Mouse (Mus musculus) c-Kit-negative CD71-positive TER-119-positive erythroid progenitor cells, embryonic 14.5 days (primary cell): ENCODE data around the gene Sgca.

Experiments
- DNase-seq: peaks from one replicate; pipeline ENCODE4 v3.0.0-alpha.2; 2013; ENCODE audit warnings: low read depth, low spot score

Sgca gene

DNA sequence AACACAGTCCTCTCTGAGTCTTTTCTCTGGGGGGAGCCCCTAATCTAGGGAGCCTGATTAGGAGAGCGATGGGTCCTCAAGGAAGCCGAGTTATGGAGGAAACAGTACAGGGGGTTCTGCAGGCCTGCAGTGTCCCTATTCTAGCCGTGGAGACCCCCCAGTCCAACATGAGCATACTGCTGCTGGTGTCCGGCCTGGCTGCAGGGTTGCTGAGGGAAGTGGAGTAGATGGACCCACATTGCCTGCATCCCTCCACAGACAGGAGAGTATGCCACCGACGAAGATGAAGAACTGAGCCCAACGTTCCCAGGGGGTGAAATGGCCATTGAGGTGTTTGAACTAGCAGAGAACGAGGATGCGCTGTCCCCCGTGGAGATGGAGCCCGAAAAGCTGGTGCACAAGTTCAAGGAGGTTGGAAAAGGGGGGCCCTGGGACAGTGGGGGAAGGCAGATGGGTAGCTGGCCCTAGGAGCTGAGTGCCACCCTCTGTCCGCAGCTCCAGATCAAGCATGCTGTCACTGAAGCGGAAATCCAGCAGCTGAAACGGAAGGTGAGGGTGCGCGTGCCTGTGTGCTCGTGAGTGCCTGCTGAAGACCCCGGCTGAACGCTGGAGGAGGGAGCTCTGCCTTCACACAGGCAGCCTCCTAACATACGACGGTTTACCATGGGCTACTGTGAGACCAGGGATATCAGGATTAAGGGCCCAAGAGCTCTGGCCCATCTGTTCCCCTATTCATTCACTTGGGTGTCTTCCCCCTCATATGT lies 25.6 kb upstream of the Sgca start:
- DNase-seq: no peak

DNA sequence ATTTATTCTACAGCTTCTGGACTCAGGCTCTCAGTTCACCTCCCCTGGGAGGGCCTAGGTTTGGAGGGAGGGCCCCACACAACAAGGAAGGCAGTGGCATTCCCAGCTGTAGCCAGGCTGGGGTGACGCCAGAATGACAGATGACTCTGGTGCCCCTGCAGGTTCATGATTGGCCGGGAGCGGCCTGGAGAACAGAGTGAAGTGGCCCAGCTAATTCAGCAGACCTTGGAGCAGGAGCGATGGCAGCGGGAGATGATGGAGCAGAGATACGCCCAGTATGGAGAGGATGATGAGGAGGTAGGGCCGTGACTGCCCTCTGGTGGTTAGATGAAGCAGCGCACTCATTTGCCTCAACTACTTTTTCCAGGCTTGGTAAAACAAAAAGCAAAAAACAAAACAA lies 24.9 kb upstream of the Sgca start:
- DNase-seq: peak; percentile 79

DNA sequence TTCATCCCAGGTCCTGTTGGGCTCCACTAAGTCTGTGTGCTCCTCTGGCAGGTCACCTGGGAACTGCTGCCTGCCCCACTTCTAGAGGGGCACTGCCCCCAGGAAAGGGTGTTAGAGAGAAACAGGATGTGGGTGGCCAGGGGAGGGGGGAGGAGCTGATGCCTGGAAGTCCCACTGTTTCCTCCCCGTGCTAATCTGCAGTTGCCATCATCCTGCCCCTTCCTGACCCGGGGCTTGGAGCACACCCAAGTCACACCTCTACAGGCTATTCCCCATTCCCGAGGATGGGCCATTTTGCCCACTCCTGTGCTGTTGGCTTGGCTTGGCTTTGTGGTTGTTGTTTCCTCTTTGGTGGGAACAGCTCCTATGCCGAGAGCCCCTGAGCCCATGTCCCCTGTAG lies 24.4 kb upstream of the Sgca start:
- no peak for DNase-seq

DNA sequence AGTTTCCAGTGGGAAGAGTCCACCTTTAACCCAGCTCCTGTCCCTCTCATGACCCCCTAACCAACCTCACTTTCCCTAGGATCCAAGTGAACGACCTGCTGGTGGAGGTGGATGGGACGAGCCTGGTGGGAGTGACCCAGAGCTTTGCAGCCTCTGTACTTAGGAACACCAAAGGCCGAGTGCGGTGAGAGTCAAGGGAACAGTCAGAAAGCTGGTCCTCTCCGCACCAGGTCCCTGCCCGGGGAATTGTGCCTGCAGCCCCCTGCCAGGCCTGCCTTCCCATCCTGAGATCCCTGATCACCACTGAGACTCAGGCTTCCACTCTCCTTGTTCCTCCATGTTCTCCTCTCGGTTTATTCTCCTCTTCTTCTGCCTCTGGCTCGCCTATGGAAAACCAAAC lies 24.0 kb upstream of the Sgca start:
- DNase-seq: no peak

DNA sequence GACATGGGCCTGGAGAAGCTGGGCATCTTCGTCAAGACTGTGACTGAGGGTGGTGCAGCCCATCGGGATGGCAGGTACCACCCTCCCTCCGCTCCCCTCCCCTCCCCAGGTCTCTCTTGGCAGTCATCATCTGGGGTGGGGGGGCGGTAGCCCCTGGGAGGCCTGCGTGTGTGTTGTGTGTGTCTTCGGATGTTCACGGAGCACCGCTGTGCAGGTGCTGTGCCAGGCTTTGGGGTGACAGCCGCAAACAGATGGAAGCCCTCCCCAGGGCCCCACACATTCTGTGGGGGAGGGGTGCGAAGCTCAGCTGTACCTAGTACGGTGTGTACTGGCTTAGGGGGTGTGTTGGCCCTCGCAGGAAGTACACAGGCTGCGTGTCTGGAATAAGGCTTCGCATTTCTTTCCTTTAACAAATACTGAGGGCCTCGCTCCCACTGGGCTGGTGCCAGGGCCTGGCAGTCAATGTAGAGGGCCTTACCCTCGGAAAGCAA lies 22.0 kb upstream of the Sgca start:
- no peak for DNase-seq

DNA sequence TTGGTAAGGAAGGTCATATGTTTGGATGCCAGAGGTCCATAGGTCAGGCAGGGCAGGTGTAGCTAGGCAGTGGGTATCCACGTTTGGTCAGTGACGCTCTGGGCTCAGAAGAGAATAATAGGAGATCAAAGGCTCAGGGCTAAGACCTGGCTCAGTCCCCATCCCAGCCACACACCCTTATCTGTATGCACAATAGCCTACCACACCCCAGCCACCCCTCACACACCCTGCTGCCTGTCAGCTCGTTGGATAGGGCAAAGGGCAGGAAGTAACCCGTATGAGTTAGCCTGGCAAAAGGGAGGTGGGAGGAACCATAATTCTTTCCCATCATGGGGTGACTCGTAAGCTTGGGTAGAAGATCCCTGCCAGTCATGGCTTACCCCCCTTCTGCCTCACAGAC lies 21.5 kb upstream of the Sgca start:
- DNase-seq: no peak

DNA sequence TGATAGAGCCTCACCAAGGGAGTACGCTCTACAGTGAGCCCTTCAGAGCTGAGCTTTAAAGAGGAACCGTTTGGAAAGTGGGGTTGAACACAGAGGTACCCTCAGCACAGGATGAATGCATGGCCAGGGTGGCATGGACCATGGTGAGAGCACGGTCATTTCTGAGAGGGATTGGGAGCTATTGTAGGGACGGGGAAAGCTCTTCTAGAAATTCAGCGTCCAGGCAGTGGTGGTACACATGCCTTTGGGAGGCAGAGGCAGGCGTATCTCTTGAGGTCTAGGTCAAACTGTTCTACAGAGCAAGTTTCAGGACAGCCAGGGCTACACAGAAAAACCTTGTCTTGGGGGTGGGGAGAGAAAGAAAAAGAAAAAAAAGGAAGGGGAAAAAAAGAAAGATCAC lies 20.9 kb upstream of the Sgca start:
- DNase-seq: no peak

DNA sequence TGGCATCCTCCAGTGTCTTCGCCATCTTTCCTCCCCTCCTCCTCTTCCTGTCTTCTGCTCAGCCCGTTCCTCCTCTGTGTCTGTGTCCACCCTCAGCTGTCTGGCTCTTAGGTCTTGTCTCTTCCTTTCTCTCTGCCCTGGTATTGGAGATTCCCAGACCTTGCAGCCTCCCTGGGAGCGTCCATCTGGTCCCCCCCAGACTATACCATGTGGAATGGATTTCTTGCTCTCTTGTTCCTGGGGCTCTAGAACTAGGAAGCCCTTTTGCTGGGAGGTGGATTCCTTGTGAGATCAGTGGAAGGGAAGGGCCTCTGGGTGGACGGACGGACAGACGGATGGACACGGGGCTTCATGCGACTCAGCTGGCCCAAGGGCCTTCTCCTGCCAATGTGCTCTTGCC lies 20.0 kb upstream of the Sgca start:
- DNase-seq: no peak

DNA sequence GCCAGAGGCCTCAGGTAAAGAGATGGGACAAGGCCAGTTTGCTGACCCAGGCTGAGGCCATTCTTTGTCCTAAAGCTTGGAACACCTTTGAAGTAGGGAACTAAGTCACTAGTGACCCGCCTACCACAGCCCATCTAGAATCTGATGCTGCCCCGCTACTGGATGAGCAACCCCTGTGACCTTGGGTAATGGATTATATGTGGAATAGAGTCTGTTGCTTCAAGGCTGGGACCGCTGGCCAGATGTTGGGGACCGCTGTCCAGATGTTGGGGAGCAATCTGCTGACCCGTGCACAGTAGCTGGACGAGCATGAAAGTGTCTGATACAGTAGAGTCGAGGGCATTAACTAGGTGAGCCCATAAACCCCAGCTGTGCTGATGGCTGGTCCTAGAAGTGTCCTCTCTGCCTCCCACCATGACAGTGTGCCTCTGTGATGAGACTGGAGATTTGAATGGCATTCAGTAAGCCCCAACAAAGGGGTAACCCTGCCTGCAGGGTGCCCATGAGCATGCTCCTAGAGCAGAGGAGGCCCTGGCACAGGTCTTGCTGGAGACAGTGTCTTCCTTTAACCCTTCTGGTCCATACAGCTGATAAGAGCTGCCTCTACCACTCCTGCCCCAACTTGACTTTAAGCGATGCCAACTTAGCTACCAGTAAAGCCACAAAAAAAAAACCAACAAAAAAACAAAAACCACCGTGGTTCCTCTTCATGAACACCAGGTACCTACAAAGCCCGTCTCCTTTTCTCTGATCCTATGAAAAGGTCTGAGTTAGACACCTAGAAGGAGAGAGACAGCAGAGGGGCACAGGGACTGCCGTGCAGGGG lies 19.0 kb upstream of the Sgca start:
- no peak for DNase-seq

DNA sequence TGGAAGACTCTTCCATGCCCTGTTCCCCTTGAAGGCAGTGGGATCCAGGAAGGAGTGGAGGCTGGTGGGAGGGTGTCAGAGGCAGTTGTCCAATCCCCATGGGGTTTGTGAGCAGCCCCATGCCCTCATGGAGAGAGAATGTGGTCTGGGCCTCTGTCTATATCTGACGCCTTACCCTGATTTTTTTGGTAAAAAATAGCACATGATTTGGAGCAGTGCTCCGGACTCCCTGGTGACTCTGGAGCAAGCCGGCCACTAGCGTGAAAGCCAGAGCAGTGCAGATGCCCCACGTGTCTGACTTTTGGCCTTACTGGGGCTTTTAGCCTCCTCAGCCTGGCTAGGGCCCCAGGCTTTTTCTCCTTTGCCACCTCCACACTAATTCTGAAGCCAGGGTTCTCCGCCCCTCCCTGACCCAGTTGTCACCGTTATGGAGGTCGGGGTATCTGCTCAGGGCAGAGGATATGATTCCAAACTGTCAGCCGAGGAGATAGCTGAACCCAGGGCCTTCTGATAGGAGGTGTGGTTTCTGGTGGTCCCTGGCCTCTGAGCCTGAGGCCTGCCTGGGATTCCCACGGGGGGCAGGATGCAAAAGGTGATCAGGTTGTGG lies 18.2 kb upstream of the Sgca start:
- DNase-seq: no peak

DNA sequence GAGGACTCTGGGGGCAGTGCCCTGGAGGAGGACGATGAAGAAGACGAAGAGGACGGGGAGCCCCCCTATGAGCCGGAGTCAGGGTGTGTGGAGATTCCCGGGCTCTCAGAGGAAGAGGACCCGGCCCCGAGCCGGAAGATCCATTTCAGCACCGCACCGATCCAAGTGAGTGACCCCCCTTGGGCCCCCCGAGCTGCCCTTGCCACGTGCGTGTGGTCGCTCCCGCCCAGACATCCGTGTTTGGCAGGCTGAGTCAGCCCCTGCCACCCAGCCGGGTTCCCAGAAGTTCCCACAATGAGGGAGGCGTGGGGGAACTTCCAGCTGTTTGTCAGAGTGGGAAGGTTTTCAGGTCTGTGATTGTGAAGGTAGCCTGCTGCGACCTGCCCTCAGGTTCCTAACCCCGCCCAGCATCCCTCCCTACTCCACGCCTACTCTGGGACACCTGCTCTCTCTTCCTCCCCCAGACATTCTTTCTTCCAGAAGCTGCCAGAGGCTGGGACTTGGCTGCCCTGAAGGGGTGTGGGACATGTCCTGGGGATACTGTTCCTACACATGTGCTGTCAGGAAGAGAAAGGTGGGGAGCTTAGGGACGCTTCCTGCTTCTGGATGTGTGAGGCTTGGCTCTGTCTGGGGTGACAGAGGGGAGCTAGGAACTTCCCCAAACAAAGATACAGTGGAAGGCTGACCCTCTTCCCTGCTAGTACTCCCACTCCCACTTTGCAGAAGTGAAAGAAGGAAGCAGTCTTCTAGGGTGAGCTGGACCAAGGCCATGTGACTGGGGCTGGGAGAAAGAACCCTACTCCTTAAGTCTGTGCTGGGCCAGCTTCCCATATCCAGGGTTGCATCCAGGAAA lies 16.9 kb upstream of the Sgca start:
- no peak for DNase-seq

DNA sequence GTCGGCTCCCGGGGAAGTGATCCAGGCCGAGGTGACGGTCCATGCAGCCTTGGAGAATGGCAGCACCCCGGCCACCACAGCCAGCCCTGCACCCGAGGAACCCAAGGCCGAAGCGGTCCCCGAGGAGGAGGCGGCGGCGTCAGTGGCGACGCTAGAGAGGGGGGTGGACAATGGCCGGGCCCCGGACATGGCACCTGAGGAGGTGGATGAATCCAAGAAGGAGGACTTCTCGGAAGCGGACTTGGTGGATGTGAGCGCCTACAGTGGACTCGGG lies 16.3 kb upstream of the Sgca start:
- no peak for DNase-seq

DNA sequence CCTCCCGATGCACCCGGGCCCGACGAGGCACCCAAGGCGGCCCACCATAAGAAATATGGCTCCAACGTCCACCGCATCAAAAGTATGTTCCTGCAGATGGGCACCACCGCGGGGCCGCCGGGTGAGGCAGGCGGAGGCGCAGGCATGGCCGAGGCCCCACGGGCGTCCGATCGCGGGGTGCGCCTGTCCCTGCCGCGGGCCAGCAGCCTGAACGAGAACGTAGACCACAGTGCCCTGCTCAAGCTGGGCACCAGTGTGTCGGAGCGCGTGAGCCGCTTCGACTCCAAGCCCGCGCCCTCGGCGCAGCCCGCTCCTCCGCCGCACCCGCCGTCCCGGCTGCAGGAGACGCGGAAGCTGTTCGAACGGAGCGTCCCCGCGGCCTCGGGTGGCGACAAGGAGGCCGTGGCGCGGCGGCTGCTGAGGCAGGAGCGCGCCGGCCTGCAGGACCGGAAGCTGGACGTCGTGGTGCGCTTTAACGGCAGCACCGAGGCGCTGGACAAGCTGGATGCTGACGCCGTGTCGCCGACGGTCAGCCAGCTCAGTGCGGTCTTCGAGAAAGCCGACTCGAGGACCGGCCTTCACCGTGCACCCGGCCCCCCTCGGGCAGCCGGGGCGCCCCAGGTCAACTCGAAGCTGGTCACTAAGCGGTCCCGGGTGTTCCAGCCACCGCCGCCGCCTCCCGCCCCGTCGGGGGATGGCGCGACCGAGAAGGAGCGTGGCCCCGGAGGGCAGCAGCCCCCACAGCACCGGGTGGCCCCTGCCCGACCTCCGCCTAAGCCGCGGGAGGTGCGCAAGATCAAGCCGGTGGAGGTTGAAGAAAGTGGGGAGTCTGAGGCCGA lies 15.7 kb upstream of the Sgca start:
- DNase-seq: no peak

DNA sequence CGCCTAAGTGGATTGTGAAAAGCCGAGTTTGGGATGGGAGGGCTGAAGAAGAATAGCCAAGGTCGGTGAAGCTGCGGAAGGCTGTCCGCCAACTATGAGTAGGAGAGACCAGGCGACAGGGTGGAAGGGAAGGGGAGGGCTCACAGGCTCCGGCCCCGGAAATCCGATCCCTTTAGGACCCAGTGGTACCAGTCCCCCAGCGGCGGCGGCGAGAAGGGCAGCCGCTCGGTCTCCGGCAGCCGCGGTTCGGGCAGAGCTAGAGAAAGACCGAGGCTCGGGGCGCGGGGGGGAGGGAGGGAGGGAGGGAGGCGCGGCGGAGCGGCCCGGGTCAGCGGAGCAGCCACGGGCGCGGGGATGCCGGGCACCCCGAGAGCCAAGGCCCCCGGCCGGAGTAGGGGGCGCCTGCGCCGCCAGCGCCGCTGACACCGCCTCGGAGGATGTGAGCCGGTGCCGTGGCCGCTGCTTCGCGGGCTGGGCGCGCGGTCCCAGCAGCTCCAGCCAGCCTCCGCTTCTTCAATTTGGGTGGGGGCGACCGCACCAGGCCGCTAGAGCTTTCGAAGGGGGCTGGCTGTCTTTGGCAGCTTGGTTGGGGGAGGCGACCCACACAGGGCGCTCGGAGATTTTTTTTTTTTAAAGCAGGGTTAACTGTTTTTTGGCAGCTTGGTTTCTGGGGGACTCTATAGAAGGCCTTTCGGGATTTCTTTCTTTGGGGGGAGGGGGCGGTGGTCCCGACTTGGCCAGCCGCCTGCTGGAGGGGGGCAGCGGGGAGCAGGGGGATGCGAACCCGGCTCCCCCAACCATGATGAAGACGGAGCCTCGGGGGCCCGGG lies 14.8 kb upstream of the Sgca start, which contains the start of gene Ppp1r9b:
Gene Ppp1r9b (plus strand): TSS at position 287 of the 829 bp plus-strand sequence.
- DNase-seq: peak; percentile 78

DNA sequence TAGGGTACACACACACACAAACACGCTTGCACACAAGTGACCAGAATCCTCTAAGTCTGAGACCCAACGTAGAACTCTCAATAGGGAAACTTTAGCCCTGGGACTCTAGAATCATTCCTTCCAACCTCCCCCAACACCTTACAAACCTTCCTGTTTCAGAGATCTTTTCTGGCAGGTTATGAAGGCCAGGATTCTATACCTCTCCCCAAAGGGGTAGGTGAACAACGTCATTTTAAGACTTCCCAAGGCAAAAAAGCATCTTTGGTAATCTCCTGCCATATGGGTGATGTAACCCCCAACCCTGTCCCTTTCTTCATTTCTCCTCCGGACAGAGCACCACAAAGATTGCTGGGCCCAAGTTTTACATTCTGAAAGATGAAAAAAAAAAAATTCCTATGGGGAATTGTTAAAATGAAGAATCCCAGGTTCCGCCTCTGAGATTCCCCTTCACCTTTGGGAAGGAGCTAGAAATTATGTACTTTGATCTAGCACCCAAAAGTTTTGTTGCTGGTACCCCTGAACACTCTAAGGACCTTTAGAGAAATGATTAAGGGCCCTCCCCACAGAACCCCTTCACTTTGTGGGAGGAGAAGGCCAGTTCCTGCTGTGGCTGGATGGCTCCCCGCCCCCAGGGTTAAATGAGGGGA lies 14.1 kb upstream of the Sgca start:
- no peak for DNase-seq

DNA sequence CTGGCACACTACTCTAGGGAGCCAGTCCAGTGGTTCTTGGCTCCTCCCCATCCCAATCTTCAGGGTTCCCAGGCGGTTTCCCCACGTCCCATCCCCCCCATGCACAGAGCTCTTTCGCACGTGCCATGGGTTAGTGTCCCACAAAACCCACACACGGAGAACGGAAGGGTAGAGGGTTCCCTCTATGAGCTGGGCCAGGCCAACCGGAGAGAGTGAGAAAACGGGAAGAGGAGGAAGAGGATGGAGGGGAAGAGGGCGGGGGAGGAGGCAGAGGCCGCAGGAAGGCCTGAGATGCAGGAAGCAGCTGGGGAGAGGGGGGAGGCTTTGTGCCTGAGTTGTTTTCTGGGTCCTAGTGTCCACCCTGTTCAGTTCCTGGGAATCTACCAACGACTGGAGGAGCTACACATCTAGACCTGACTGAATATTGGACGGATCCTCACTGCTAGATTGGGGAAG lies 13.5 kb upstream of the Sgca start:
- peak; percentile 76 for DNase-seq

DNA sequence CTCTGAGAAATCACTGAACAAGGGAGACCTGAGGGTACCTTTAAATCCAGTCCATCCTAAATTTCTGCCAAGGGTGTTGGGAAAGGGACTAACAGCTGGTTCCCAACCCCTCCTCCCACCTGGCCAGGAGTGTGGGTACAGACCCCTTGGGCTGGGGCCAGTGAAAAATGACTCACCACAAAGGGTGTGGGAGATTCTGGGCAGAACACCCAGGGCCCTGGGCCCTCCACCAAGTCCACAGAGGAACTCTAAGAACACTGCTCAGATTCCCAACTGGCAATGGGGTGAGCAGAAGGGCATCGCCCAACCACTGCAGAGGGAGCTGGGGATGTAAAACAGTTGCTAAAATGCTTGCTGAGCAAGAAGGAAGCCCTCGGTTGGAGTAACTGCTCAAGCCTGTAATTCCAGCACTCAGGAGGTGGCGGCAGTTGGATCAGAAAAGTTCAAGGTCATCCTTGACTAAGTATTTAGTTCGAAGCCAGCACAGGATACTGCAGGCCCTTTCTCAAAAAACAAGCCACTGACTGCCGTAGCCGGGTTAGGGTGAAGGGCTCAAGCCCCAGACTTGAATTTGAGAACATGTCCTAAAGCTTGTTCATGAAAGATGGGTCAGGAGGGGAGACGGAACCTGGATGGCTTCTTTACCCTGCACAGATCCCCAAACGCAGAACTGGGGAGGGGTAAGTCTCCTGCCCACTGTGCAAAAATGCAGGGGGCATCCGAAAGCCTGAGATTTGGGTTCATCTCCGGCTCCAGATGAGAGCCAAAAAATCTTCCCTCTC lies 12.8 kb upstream of the Sgca start:
- no peak for DNase-seq

DNA sequence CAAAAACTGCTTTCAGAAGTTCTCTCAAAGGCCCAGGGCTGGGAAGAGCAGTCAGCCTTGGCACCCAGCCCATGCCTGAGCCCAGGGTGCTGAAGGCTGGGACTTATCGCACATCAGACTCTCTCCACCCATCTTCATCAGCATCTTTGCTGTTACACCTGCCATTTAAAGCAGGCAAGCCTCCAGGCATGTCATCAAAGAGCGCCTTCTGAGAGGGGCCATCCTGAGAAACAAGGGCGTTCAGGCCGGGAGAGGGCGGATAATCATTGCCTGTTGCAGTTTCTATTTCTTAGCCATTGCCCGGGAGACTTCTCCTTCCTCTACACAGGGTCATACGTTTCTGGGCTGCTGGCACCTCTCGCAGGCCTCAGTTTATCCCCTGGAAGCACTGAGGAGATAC lies 11.7 kb upstream of the Sgca start:
- no peak for DNase-seq

DNA sequence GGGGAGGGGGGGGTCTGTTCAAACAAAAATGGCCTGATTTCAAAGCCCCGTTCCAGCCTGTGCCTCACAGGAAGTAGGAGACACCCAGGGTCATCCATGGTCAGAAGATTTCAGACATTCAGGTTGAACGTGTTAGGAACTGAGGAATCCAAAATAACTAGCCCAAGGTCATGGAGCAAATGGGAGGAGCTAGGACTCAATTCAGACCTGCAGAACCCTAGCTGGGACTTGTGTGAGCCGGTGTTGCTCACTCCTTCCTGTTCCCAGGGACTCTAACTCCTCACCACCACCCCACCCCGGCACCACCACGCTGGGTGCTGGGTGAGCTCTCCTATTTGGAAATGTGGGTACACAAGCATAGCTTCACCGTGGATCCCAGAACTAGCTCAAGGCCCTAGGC lies 11.2 kb upstream of the Sgca start:
- DNase-seq: no peak
